ENCODE assay signal across 8 mouse cellular contexts in the genomic region with DNA sequence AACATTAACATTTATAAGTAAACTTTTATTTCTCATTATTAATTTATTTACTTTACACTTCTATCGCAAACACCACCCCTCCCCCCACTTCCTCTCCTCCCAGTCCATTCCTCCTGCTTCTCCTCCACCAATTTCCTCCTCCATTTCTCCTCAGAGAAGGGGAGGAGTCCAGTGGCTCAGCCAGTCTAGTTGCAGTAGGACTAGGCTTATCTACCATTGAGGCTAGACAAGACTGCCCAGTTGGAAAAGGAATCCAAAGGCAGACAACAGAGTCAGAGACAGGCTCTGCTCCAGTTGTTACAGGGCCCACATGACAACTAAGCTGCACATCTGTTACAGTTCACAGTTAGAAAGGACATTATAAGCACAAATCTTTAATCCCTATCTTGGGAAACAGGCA. TPM values are rescaled to one million over a fixed set of nuclear protein-coding genes. Genes with fewer than 3 reads are reported as not detected.
A peak's percentile ranks its signal among the peaks of the same experiment; 100 is the strongest.
DNase-seq lines count a peak whose midpoint lies in the region; ATAC-seq lines count a peak whose summit lies in the region.

No protein-coding gene starts in this region.

- H3K4me2 ChIP-seq in kidney, embryonic 16.5 days (replicated peaks; ENCODE audit: low read depth, low read length), result peak overlapping the region; percentile 58
- peak overlapping the region; percentile 78 for H3K4me2 ChIP-seq in stomach, embryonic 15.5 days

- peaks cover 7% of the 10 kb centered on the region; the same call in 1 of the 2 replicates for H3K36me3 ChIP-seq in kidney, embryonic 16.5 days (ENCODE audit: insufficient read depth, low read length)
- no peaks in the 10 kb centered on the region; the same call in 1 of the 2 replicates for H3K36me3 ChIP-seq in stomach, embryonic 15.5 days

- DNase-seq in left cerebral cortex, postnatal 14 days (ENCODE audit: low spot score in 2 of 2), result peak; percentile 6 to 30
- no peak for DNase-seq in left cerebral cortex, postnatal 36 days (ENCODE audit: low spot score in 2 of 2)
- peak; percentile 42 for DNase-seq in c-Kit-positive CD71-positive TER-119-positive erythroid progenitor cells, embryonic 14.5 days (ENCODE audit: low spot score)
- DNase-seq in forelimb bud, embryonic 11.5 days (ENCODE audit: low read depth, low spot score), result peak; percentile 34
- peak; percentile 6 for DNase-seq in lung, postnatal 25 days (ENCODE audit: low spot score)
- DNase-seq in thymus, postnatal 36 days, result no peak

- H3K27me3 ChIP-seq in kidney, embryonic 16.5 days (ENCODE audit: insufficient read depth, low read length), result no peaks in the 10 kb centered on the region
- H3K27me3 ChIP-seq in stomach, embryonic 15.5 days (replicated peaks), result no peaks in the 10 kb centered on the region

- peak overlapping the region; percentile 7; the same call in 1 of the 2 replicates for H3K9ac ChIP-seq in kidney, embryonic 16.5 days (replicated peaks; ENCODE audit: low read length)
- no peak overlapping the region for H3K9ac ChIP-seq in stomach, embryonic 15.5 days

- H3K9me3 ChIP-seq in kidney, embryonic 16.5 days (ENCODE audit: low read length), result no peaks in the 10 kb centered on the region
- H3K9me3 ChIP-seq in stomach, embryonic 15.5 days, result no peaks in the 10 kb centered on the region

- ATAC-seq in kidney, embryonic 16.5 days (ENCODE audit: low FRiP score, low TSS enrichment), result peak; percentile 61; the same call in 1 of the 2 replicates
- ATAC-seq in stomach, embryonic 15.5 days (ENCODE audit: insufficient read depth, low FRiP score, low read depth), result no peak

- H3K27ac ChIP-seq in kidney, embryonic 16.5 days (ENCODE audit: low read length), result 0 out of 2 replicates have a peak overlapping the region, but pooled peaks have one; percentile 44
- H3K27ac ChIP-seq in stomach, embryonic 15.5 days, result no peak overlapping the region

- peak overlapping the region; percentile 43 for H3K4me3 ChIP-seq in kidney, embryonic 16.5 days (ENCODE audit: low read length)
- H3K4me3 ChIP-seq in stomach, embryonic 15.5 days (replicated peaks), result peak overlapping the region; percentile 34

- WGBS in kidney, embryonic 16.5 days, result 27% methylated on average over 1 of the region's 1 CpGs
- 19% methylated on average over 1 of the region's 1 CpGs for WGBS in stomach, embryonic 15.5 days

- intact Hi-C loops in left cerebral cortex, postnatal 14 days (cut with DNase I), result loop anchor here (2.0 kb wide), 2 partner anchors 33 to 51 kb away; partner anchors contain the start of gene Zfp52
- intact Hi-C loops in left cerebral cortex, postnatal 36 days (cut with DNase I), result loop anchor here (2.0 kb wide), 1 partner anchor 35 kb away; no protein-coding TSS in a partner anchor

- peaks cover 16% of the 10 kb centered on the region for H3K4me1 ChIP-seq in kidney, embryonic 16.5 days (ENCODE audit: insufficient read depth, low read length)
- peaks cover 7% of the 10 kb centered on the region; the same call in 1 of the 2 replicates for H3K4me1 ChIP-seq in stomach, embryonic 15.5 days

RNA-seq across cellular contexts. Expression of gene Zfp948, which starts 0.9 kb away (rescaled TPM):
- 10 to 100 TPM; 12.3 to 14.1 TPM for total RNA-seq in left cerebral cortex, postnatal 14 days (2021)
- 10 to 100 TPM; 10.0 to 11.0 TPM for total RNA-seq in left cerebral cortex, postnatal 36 days (2021)
- polyA plus RNA-seq in kidney, embryonic 16.5 days (2015; fragmentation: Nextera tagmentation; extraction: Ambion mirVana), result 20.5 and 20.6 TPM in 2 replicates
- 16.0 and 16.3 TPM in 2 replicates for polyA plus RNA-seq in stomach, embryonic 15.5 days (2015; fragmentation: Nextera tagmentation; extraction: Ambion mirVana)

RNA-seq across cellular contexts. Expression of gene Zfp52, which starts 32.4 kb away (rescaled TPM):
- total RNA-seq in left cerebral cortex, postnatal 14 days (2021), result 1 to 10 TPM; 6.0 to 6.2 TPM
- 1 to 10 TPM; 4.9 to 7.5 TPM for total RNA-seq in left cerebral cortex, postnatal 36 days (2021)
- 4.9 and 5.2 TPM in 2 replicates for polyA plus RNA-seq in kidney, embryonic 16.5 days (2015; fragmentation: Nextera tagmentation; extraction: Ambion mirVana)
- 5.1 and 5.9 TPM in 2 replicates for polyA plus RNA-seq in stomach, embryonic 15.5 days (2015; fragmentation: Nextera tagmentation; extraction: Ambion mirVana)

Comparison
In these comparisons a context has a peak if more than half of its experiments do, and no peak if none do; other contexts are left out.
1. DNase-seq: peak in left cerebral cortex, postnatal 14 days (2 of 2), c-Kit-positive CD71-positive TER-119-positive erythroid progenitor cells, embryonic 14.5 days (single experiment), forelimb bud, embryonic 11.5 days (single experiment) and lung, postnatal 25 days (single experiment); none in left cerebral cortex, postnatal 36 days (0 of 2) and thymus, postnatal 36 days (0 of 2).